Mouse (Mus musculus) neural tube, embryonic 13.5 days (tissue): ENCODE results near the gene Rnf115. TPM values are rescaled to one million over a fixed set of nuclear protein-coding genes. Genes with fewer than 3 reads are reported as not detected.

Experiments
- ATAC-seq: fragments of 200-750 bp; cut with Nextera tagmentation; 2 replicates; pipeline ENCODE4 v1.8.0; 2017; ENCODE audit warnings: low read depth, mild to moderate bottlenecking, moderate TSS enrichment, moderate library complexity
- H3K27ac ChIP-seq: fragments of 300-500 bp; sonication (generic); replicated peaks from 2 replicates; pipeline ENCODE4 v1.5.1; 2015; ENCODE audit warnings: moderate library complexity, mild to moderate bottlenecking, inconsistent platforms
- H3K27me3 ChIP-seq: fragments of 300-500 bp; sonication (generic); 2 replicates; pipeline ENCODE4 v1.6.1; 2015; ENCODE audit warnings: mild to moderate bottlenecking, inconsistent platforms
- H3K36me3 ChIP-seq: fragments of 300-500 bp; sonication (generic); 2 replicates; pipeline ENCODE4 v1.6.1; 2015; ENCODE audit warnings: mild to moderate bottlenecking, inconsistent platforms
- H3K4me1 ChIP-seq: fragments of 300-500 bp; sonication (generic); replicated peaks from 2 replicates; pipeline ENCODE4 v1.6.1; 2015; ENCODE audit warnings: inconsistent platforms
- H3K4me2 ChIP-seq: fragments of 300-500 bp; sonication (generic); 2 replicates; pipeline ENCODE4 v1.6.1; 2015; ENCODE audit warnings: inconsistent platforms, mild to moderate bottlenecking, moderate library complexity
- H3K4me3 ChIP-seq: fragments of 300-500 bp; sonication (generic); 2 replicates; pipeline ENCODE4 v1.5.1; 2015; ENCODE audit warnings: mild to moderate bottlenecking, inconsistent platforms
- H3K9ac ChIP-seq: fragments of 300-500 bp; sonication (generic); 2 replicates; pipeline ENCODE4 v1.6.1; 2015; ENCODE audit warnings: moderate library complexity, mild to moderate bottlenecking, inconsistent platforms
- H3K9me3 ChIP-seq: fragments of 300-500 bp; sonication (generic); 2 replicates; pipeline ENCODE4 v1.6.1; 2016; ENCODE audit warnings: inconsistent platforms
- WGBS: fragments of 180-500 bp; shearing (Covaris S2); methylation state at CpG from one replicate; pipeline ENCODE4 v1.1.7; 2015; 5-methylcytosine and 5-hydroxymethylcytosine counted together
- polyA plus RNA-seq: library from polyadenylated mRNA; unstranded; fragments of >200 nt; fragmentation: Nextera tagmentation; extraction: Ambion mirVana; gene quantifications from 2 replicates; pipeline ENCODE4 v1.2.1, GENCODE M21; 2015

Gene Rnf115
- polyA plus RNA-seq, 1 experiment from 2014 or later = 79.9 TPM

DNA sequence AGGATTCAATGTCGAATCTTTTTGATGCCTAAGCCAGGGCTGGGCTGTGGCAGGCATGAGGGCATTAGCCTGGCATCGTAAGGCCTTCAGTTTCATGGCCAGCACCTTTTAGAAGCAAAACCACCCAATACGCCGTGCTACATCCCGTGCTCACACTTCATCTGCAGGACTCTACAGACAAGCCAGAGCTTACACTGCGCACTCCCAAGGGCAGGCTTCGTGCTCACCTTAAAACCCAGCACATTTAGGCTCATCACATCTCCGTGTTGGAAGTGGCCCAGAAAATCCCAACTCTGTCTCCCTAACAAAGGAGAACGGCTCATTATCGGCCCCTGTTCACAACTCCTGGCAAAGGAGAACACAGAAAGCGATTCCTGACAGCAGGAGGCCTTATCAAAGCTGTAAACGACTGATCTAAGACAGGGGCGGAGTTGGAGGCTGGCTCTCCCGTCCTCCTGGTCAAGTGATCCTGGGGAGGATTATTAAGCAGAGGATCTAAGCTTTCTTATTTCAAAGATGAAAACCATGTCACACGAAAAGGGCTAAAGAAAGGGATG lies 100.9 kb downstream of the Rnf115 start:
- 0 out of 2 replicates have a peak overlapping the region, but pooled peaks have one; percentile 22 for H3K9ac ChIP-seq
- no peak overlapping the region for H3K4me2 ChIP-seq
- H3K27me3 ChIP-seq = no peaks in the 10 kb centered on the region
- no peak overlapping the region for H3K4me3 ChIP-seq
- peaks cover 4% of the 10 kb centered on the region for H3K4me1 ChIP-seq
- whole genome bisulfite sequencing = 36% methylated on average over 15 of the region's 15 CpGs
- no peaks in the 10 kb centered on the region for H3K36me3 ChIP-seq
- H3K27ac ChIP-seq = no peak overlapping the region
- ATAC-seq = no peak
- H3K9me3 ChIP-seq = no peaks in the 10 kb centered on the region

DNA sequence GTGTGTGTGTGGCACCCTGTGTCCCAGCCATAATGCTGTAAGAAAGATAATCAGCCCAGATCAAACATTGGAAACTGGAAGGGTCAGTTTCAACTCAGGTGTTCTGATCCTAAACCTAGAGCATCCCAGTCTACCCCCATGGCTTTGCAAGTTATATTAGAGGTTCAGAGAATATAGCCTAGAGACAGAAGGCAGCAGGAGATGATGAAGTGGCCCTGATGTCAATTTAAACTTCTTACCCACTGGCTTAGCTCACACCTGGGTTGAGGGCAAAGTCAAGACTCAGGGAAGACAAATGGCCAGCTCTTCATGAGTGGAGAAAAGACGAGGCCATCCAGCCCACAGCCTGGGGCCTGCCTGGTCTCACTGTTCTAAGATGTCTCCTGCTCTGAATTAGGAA lies 101.5 kb downstream of the Rnf115 start, which contains the start of the genes Pdzk1 and Cd160:
Pdzk1 (plus strand) TSS at position 301 of the 400 bp plus-strand sequence.
Cd160 (minus strand) TSS at position 368 of the 400 bp plus-strand sequence.
- WGBS = 64% methylated on average over 1 of the region's 1 CpGs
- Histone ChIP-seq H3K4me3 (no peak within 1 kb of the TSS), H3K27me3 (no peaks in the 10 kb centered on the region), H3K27ac (no peak within 1 kb of the TSS), H3K9me3 (no peaks in the 10 kb centered on the region), H3K4me2 (no peak within 1 kb of the TSS), H3K36me3 (no peaks in the 10 kb centered on the region), H3K4me1 (peaks cover 4% of the 10 kb centered on the region), H3K9ac (0 out of 2 replicates have a peak within 1 kb of the TSS, but pooled peaks have one; percentile 22)
- no peak for ATAC-seq

- Histone ChIP-seq H3K36me3 (no peaks in the 10 kb centered on the region), H3K4me2 (no peak overlapping the region), H3K27ac (no peak overlapping the region), H3K27me3 (no peaks in the 10 kb centered on the region), H3K4me1 (peaks cover 4% of the 10 kb centered on the region), H3K4me3 (no peak overlapping the region), H3K9me3 (no peaks in the 10 kb centered on the region), H3K9ac (no peak overlapping the region)
- 65% methylated on average over 10 of the region's 10 CpGs for WGBS
- ATAC-seq = no peak
Measured at GRCm38 (mm10) chr3:96829856-96830255, 102.4 kb downstream of the Rnf115 start.

- Histone ChIP-seq H3K4me1 (peaks cover 4% of the 10 kb centered on the region), H3K9ac (no peak overlapping the region)
- 37% methylated on average over 5 of the region's 5 CpGs for WGBS
Measured at GRCm38 (mm10) chr3:96832930-96833329, 105.5 kb downstream of the Rnf115 start.

DNA sequence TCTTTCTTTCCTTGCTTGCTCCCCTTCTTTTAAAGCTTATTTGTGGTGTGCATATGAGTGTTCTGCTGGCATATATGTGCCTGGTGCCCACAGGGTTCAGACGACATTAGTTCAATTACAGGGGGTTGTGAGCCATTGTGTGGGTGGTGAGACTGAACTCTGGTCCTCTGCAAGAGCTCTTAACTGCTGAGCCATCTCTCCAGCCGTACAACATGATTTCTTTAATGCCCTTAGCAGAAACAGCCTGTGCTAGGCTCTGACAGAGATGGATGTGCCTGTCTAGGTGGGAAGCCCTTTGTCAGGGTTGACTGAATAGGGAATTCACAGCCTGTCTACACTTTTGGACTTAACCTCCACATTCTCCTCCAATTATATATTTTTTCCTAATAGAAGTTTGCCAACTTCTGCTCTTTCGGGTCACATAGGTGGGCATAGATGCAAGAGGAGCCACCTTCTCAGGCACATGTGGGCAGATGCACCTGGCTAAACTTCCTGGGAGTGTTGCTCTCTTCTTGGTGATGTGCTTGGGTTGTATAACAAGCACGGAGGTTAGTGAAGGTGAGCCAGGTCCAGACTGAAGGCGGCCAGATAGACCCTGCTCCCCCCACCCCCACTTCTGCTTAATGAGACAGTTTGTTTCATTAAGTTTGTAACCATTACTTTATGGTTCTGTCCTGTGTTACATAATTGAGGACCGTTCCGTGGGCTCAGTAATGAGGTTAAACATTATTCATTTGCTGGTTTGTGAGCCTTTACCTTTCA lies 107.3 kb downstream of the Rnf115 start:
- Histone ChIP-seq H3K4me3 (no peak overlapping the region), H3K4me2 (no peak overlapping the region), H3K27ac (no peak overlapping the region), H3K36me3 (no peaks in the 10 kb centered on the region), H3K9me3 (no peaks in the 10 kb centered on the region), H3K4me1 (no peaks in the 10 kb centered on the region), H3K27me3 (no peaks in the 10 kb centered on the region), H3K9ac (no peak overlapping the region)
- no peak for ATAC-seq
- WGBS = 71% methylated on average over 7 of the region's 7 CpGs

More at GRCm38 (mm10) chr3:96832930-96833329, 105.5 kb downstream of the Rnf115 start:
- H3K9me3 ChIP-seq = no peaks in the 10 kb centered on the region
- H3K27me3 ChIP-seq = no peaks in the 10 kb centered on the region
- no peak overlapping the region for H3K27ac ChIP-seq
- ATAC-seq = no peak
- no peaks in the 10 kb centered on the region for H3K36me3 ChIP-seq
- H3K4me2 ChIP-seq = no peak overlapping the region
- no peak overlapping the region for H3K4me3 ChIP-seq

DNA sequence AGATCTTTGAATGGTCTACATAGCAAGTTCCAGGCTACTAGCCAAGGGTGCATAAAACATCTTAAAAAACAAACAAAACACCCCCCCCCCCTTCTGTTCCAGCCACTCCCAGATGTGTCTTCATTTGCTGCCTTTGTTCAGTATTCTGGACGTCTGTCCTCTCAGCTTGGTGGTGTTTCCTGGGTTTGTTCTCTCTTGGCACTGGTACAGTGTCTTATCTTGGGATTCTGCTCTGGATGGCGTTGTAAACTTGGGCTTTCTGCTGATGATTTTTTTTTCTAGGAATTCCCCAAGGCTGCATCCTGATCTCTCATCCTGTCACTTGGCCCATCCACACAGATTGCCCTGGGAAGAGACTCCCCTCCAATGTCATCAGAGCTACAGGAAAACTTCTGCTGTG lies 109.0 kb downstream of the Rnf115 start:
- Histone ChIP-seq H3K4me1 (no peaks in the 10 kb centered on the region), H3K9me3 (no peaks in the 10 kb centered on the region), H3K4me2 (no peak overlapping the region), H3K27me3 (no peaks in the 10 kb centered on the region), H3K36me3 (no peaks in the 10 kb centered on the region), H3K4me3 (no peak overlapping the region), H3K9ac (no peak overlapping the region), H3K27ac (no peak overlapping the region)
- 68% methylated on average over 2 of the region's 2 CpGs for WGBS
- ATAC-seq = no peak

DNA sequence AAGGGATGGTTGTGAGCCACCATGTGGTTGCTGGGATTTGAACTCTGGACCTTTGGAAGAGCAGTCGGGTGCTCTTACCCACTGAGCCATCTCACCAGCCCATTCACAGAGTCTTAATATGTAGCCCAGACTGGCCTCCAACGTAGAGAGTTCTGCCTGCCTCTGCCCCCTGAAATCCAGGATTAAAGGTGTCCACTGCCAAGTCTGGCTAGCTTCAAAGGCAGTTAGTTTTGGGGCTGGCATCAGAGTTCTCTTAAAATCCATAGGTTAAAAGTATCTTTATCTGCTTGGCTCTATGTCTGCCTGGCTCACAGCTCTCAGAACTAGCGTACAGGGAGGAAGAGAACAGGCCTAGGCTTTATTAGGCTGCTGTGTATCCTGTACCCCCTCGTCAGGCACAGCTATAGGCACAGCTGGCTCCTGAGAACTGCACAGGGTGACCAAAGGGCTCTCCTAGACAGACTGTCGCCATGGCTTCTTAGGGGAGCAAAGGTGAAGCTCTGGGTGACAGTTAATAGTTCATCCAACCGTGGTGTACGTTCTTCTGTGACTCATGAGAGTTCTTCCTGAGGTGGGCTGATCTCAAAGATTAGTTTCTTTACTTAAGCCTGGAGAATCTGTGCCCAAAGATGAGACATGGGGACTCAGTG lies 111.7 kb downstream of the Rnf115 start:
- Histone ChIP-seq H3K27me3 (no peaks in the 10 kb centered on the region), H3K4me1 (no peaks in the 10 kb centered on the region), H3K27ac (no peak overlapping the region), H3K9ac (no peak overlapping the region), H3K36me3 (no peaks in the 10 kb centered on the region), H3K4me2 (no peak overlapping the region), H3K9me3 (no peaks in the 10 kb centered on the region), H3K4me3 (no peak overlapping the region)
- 82% methylated on average over 7 of the region's 7 CpGs for WGBS
- no peak for ATAC-seq

Other genes with a start within 250 kb of the Rnf115 start
- 1.0 and 1.4 TPM in 2 replicates for gene Hfe2, start 202.5 kb upstream of the Rnf115 start, polyA plus RNA-seq
- 74.7 and 78.0 TPM in 2 replicates for gene Txnip, start 169.7 kb upstream of the Rnf115 start, polyA plus RNA-seq
- 1.2 and 1.8 TPM in 2 replicates for gene Gm16253, start 150.7 kb upstream of the Rnf115 start, polyA plus RNA-seq
- gene Polr3gl, start 133.5 kb upstream of the Rnf115 start, polyA plus RNA-seq = 41.0 and 42.8 TPM in 2 replicates
- gene Ankrd34a, start 131.0 kb upstream of the Rnf115 start, polyA plus RNA-seq = 11.0 and 12.6 TPM in 2 replicates
- gene Lix1l, start 126.5 kb upstream of the Rnf115 start, polyA plus RNA-seq = 6.0 and 7.6 TPM in 2 replicates
- gene Rbm8a, start 97.7 kb upstream of the Rnf115 start, polyA plus RNA-seq = 113 and 118 TPM in 2 replicates
- 49.4 and 51.3 TPM in 2 replicates for gene Pex11b, start 92.3 kb upstream of the Rnf115 start, polyA plus RNA-seq
- gene Gm42957, start 92.2 kb upstream of the Rnf115 start, polyA plus RNA-seq = 0.10 and 0.25 TPM in 2 replicates
- 0.92 and 1.1 TPM in 2 replicates for gene Itga10, start 82.1 kb upstream of the Rnf115 start, polyA plus RNA-seq
- gene Ankrd35, start 57.5 kb upstream of the Rnf115 start, polyA plus RNA-seq = 0.46 and 0.72 TPM in 2 replicates
- gene Pias3, start 31.3 kb upstream of the Rnf115 start, polyA plus RNA-seq = 31.2 and 34.6 TPM in 2 replicates
- gene Nudt17, start 19.1 kb upstream of the Rnf115 start, polyA plus RNA-seq = 16.2 and 17.2 TPM in 2 replicates
- gene Polr3c, start within 50 bp of the Rnf115 start, polyA plus RNA-seq = 31.7 and 38.0 TPM in 2 replicates
- 0.08 TPM in 1 of 2 replicates, not detected in the other for gene Pdzk1, start 101.6 kb downstream of the Rnf115 start, polyA plus RNA-seq
- gene Cd160, start 101.7 kb downstream of the Rnf115 start, polyA plus RNA-seq = 0.14 and 0.23 TPM in 2 replicates
- gene Gja5, start 177.0 kb downstream of the Rnf115 start, polyA plus RNA-seq = 5.7 and 6.5 TPM in 2 replicates
- 33.7 and 39.5 TPM in 2 replicates for gene Gpr89, start 177.7 kb downstream of the Rnf115 start, polyA plus RNA-seq
- 0.03 TPM in 1 of 2 replicates, not detected in the other for gene Gja8, start 198.4 kb downstream of the Rnf115 start, polyA plus RNA-seq